Mouse (Mus musculus) MEL (cell line): ENCODE results near the gene Gdap1l1.

Experiments used
- BHLHE40 ChIP-seq: IDR thresholded peaks from 2 replicates; pipeline ENCODE4 v1.6.1; 2012; ENCODE audit warnings: low read depth, mild to moderate bottlenecking, inconsistent platforms, low read length, improper control_type of control experiment, borderline replicate concordance
- CHD2 ChIP-seq: IDR thresholded peaks from 2 replicates; pipeline ENCODE4 v1.6.1; 2011; ENCODE audit warnings: low read length, improper control_type of control experiment
- CTCF ChIP-seq, 3 experiments: IDR thresholded peaks in 2 of 3; conservative IDR thresholded peaks in 1 of 3; 2 replicates each; pipeline ENCODE4 v1.5.1; 2011 to 2012; ENCODE audit warnings: low read length in 3 of 3, low read depth in 2 of 3, mild to moderate bottlenecking in 2 of 3, improper control_type of control experiment in 1 of 3, inconsistent platforms in 1 of 3, mixed read lengths in 1 of 3, moderate library complexity in 1 of 3; ENCODE audit not compliant: control insufficient read depth in 1 of 3, insufficient read depth in 1 of 3, poor library complexity in 1 of 3, severe bottlenecking in 1 of 3
- KAT2A ChIP-seq: conservative IDR thresholded peaks from 2 replicates; pipeline ENCODE4 v1.6.1; 2012; ENCODE audit warnings: low read depth, low read length, improper control_type of control experiment, inconsistent platforms
- MEF2A ChIP-seq: IDR thresholded peaks from 2 replicates; pipeline ENCODE4 v1.6.1; 2014; ENCODE audit warnings: low read depth, mild to moderate bottlenecking, inconsistent platforms, low read length, improper control_type of control experiment; ENCODE audit not compliant: poor library complexity, insufficient replicate concordance, severe bottlenecking; ENCODE audit errors: extremely low read depth
- MXI1 ChIP-seq: IDR thresholded peaks from 2 replicates; pipeline ENCODE4 v1.6.1; 2011; ENCODE audit warnings: mild to moderate bottlenecking, low read depth, low read length, improper control_type of control experiment
- POLR2A ChIP-seq, 2 experiments: IDR thresholded peaks; 2 replicates each; pipeline ENCODE4 v1.6.1; 2011 to 2012; ENCODE audit warnings: low read length in 2 of 2, mild to moderate bottlenecking in 2 of 2, control low read depth in 1 of 2, improper control_type of control experiment in 1 of 2, low read depth in 1 of 2, moderate library complexity in 1 of 2; ENCODE audit not compliant: control insufficient read depth in 1 of 2, insufficient read depth in 1 of 2, poor library complexity in 1 of 2
- TBP ChIP-seq: IDR thresholded peaks from 2 replicates; pipeline ENCODE4 v1.8.0; 2011; ENCODE audit warnings: low read depth, low read length, improper control_type of control experiment
- UBTF ChIP-seq: IDR thresholded peaks from 2 replicates; pipeline ENCODE4 v1.6.1; 2012; ENCODE audit warnings: low read depth, mild to moderate bottlenecking, inconsistent platforms, low read length, improper control_type of control experiment, moderate library complexity, borderline replicate concordance; ENCODE audit not compliant: insufficient read depth
- USF1 ChIP-seq: IDR thresholded peaks from 2 replicates; pipeline ENCODE4 v1.6.1; 2014; ENCODE audit warnings: low read depth, mild to moderate bottlenecking, inconsistent platforms, low read length, improper control_type of control experiment, moderate library complexity
- USF2 ChIP-seq, 2 experiments: IDR thresholded peaks; 2 replicates each; pipeline ENCODE4 v1.6.1; 2011 to 2012; ENCODE audit warnings: improper control_type of control experiment in 2 of 2, low read length in 2 of 2, borderline replicate concordance in 1 of 2, inconsistent platforms in 1 of 2, low read depth in 1 of 2, mild to moderate bottlenecking in 1 of 2; ENCODE audit not compliant: insufficient read depth in 1 of 2

DNA sequence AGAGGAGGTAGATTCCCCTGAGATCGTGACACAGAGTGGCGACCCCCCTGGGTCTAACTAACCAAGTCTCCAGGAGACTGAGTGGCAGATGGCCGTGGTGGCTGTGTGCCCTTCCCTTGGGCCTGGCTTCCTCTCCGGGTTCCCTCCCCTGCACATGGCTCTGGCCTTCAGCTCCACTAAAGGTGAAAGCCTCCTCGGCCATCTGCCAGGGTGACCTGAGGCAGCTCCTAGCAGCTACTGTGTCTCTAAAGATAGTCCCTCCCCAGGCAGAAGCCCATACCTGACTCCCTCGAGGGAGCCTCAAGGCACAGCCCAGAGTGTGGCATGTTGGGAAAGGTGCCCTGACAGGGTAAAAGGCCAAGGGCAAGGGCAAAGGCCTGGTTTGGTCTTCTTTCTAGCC, 5.3 kb downstream of the Gdap1l1 start:
- TF ChIP-seq USF1: no peak
- TF ChIP-seq CTCF (IDR thresholded peaks at IDR 0.05 in 2 of 3, conservative IDR thresholded peaks at IDR 0.05 in 1 of 3; ENCODE audit: control insufficient read depth in 1 of 3, insufficient read depth in 1 of 3, low read depth in 2 of 3, low read length in 3 of 3, poor library complexity in 1 of 3, severe bottlenecking in 1 of 3): no peak
- no peak for TF ChIP-seq POLR2A (IDR thresholded peaks at IDR 0.05; ENCODE audit: control insufficient read depth in 1 of 2, insufficient read depth in 1 of 2, low read depth in 1 of 2, low read length in 2 of 2, poor library complexity in 1 of 2)
- no peak for TF ChIP-seq TBP
- TF ChIP-seq KAT2A: no peak
- TF ChIP-seq BHLHE40: no peak
- no peak for TF ChIP-seq MXI1
- no peak for TF ChIP-seq MEF2A
- no peak for TF ChIP-seq CHD2
- TF ChIP-seq USF2 (IDR thresholded peaks at IDR 0.05; ENCODE audit: borderline replicate concordance in 1 of 2, insufficient read depth in 1 of 2, low read depth in 1 of 2, low read length in 2 of 2): no peak
- TF ChIP-seq UBTF: no peak
